Mouse (Mus musculus) urinary bladder, postnatal 4 days (tissue): ENCODE data around the gene Wbp11.
A peak's percentile ranks its signal among the peaks of the same experiment; 100 is the strongest.
"Not testable (repeated sequence)": the region's sequence is repeated elsewhere in the genome, so short reads cannot be mapped to it uniquely, and the experiment has no call there.

Experiments
- DNase-seq, 2 experiments: peaks; one replicate each; pipeline ENCODE4 v3.0.0; 2021 to 2022; ENCODE audit warnings: low spot score in 2 of 2

Gene Wbp11

DNA sequence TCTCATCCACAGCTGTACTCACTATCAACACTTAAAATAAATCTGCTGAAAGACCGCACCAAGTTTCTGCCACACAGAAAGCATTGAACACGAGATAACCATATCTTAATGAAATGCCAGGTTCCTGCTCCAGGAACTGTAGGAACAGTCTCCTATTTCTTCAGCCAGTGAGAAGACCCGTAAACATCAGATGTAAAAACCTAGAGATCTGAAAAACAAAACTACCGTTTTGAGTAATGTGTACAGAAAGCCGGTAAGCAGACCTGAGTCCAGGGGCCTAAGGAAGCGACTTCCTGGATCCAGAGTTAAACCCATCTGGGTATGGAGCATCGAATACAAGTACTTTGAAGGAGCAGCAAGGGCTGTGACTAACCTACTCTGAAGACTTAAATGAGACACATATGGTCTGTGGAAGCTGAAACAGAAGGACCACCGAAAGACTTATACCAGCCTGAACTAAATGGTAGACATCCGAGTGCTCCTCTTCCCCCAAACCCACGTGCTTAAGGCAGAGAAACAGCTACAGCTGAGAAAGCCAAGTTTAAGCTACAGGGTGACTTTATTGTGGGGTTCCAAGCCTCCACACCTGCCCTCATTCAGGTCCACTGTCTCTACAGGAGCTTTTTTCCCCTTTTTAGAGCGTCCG is 24.8 kb downstream of the Wbp11 start:
- no peak for DNase-seq

DNA sequence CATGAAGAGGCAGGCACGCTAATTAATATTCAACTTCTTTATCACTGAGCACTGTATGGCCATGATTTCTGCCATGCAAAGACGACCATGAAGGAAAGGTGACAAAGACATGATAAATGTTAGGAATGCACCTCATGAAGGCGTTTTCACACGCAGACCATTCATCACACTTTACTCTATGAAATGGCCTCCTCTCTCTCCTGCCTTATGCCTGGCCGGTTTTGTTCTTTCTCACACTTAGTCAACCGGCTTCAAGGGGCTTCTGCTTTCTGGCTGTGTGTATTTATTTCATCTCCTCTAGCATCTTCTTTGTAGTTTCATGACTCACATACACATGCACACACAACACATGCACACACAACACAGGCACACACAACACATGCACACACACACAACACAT is 26.8 kb downstream of the Wbp11 start:
- no peak for DNase-seq

DNA sequence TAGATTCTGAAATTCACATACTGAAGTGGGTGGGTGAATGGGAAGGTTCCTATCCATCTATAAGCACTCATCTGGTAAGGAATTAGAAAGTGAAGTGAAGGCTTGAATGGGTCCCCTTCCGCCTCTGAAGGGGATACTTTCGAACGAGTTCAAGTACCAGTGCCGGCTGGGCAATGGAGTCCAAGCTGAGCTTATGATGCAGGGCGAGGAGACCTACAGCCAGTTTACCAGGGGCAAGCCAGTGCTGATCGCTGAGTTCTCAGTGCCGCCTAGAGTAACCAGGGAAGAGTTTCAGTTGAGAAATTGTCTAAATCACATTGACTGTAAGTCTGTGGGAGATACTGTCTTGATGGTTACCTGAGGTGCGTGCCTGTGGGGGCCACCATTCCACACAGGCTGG is 27.3 kb downstream of the Wbp11 start:
- no peak for DNase-seq

DNA sequence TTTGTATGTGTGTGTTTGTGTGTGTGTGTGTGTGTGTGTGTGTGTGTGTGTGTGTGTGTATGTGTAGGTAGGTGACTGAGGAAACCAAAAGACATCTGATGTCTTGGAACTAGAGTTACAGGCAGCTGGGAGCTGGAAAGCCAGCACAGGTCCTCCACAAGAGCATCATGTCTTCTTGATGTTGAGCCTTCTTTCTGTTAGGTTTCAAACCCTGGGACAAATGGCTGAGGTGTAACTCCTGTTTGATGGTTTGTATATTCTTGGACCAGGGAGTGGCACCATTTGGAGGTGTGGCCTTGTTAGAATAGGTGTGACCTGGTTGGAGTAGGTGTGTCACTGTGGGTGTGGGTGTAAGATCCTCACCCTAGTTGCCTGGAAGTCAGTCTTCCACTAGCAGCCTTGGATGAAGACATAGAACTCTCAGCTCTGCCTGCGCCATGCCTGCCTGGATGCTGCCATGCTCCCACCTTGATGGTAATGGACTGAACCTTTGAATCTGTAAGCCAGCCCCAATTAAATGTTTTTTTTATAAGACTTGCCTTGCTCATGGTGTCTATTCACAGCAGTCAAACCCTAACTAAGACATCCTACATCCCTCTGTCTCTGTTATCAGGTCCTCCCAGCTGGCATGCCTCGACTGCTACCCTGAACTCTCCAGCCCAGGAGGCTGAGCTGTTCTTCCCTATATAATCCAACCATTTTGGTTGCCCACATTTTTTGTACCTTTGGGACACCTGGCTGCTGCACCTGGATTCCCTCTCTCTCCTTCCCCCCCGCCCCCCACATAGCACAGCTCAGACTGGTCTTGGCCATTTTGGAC is 29.9 kb downstream of the Wbp11 start:
- not testable (repeated sequence) for DNase-seq

DNA sequence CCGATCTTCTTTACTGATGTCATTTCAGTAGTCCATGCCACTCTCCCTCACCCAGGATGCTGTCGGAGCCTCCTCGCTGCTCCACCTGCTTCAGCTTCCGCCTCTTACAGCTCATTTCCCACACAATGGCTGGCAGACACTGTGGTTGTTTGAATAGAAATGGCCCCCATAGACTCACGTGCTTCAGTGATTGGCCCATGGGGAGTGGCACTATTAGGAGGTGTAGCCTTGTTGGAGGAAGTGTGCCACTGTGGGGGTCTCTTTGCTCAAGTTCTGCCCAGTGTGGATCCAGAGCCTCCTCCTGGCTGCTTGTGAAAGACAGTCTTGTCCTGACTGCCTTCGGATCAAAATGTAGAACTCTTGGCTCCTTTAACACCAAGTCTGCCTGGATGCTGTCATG is 32.2 kb downstream of the Wbp11 start:
- peak in 1 of 2 experiments; percentile 34 for DNase-seq

GRCm38 (mm10) chr6:136795110-136795509 is 32.9 kb downstream of the Wbp11 start:
- no peak for DNase-seq

- DNase-seq, result no peak
These were observed 34.1 kb downstream of the Wbp11 start for GRCm38 (mm10) chr6:136793831-136794525.

DNA sequence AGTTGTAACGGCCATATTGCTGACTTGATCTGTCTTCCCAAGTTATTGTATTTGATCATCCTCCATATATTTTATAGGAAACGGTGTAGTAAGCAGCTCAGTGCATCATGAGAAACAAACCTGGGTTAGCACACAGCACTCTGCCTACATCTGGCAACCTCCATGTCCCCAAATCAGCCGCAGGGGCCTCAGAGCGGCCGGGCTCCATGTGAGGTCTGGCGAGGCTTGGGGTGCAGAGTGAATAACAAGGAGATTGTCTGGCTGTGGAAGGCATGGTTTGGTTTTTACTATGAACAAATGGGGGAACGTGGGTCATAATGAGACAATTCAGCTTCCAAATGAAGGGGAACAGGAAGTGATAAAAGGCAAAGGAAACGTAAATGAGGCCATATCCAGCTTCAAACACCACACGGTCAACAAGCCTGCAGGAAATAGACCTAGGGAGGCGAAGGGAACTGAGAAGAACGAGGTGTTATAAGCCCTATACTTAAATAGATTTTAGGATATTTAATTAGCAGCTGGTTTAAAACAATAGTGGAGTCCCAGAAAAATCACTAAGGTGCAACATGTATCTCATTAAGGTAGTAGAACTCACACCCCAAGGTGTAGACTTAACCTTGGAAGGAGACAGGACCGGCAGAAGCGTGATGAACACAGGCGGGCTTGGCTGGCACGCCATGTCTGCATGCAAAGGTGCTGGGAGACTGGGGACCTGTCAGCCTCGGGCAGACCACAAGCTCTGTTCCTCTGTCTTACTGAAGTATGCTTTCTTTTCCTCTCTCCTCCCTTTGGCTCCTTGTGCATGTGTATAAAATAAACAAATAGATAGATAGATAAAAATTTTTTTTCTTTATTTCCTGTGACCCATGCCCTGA is 34.9 kb downstream of the Wbp11 start:
- DNase-seq, result no peak

DNA sequence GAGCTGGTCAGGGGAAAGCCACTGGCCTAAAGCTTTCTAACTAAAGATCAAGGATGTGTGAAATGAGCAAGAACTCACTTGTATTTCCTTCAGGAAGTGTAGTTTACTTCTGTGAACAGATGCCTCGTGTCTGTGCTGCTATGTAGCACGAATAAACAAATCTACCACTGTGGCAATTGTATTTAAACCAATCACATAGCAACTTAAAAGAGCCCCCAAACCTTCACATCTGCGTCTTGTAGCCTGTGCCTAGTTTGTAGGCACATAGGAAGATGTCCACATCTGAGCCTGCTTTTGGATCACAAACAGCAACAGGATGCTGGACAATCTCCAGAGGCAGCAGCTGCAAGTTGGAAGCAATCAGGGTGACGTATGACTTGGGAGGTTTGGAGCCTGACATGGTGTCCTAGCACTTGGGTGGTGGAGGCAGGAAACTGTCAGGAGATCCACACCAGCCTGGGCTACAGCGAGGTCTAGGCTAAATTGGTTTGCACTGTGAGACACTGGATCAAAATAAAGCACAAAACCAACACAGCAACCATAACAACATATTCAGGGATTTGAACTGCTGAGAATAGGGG is 38.6 kb downstream of the Wbp11 start:
- DNase-seq, result peak in 1 of 2 experiments; percentile 51

DNA sequence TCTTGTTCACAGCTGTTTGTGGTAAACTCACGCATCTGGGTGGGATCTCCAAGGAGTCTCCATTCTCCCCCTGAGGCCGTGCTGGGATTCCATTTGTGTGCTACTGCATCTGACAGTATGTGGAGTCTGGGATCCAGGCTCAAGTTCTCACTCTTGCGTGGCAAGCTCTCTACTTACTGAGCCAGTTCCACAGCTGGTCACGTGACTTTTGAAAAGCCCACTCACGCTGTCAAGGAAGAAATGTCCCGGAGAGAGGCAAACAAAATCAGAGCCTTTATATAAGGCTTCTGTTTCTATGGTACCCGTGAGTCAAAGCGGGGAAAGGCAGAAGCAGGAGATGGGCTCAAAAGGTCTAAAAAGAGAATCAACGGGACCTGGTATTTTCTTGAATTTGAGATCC is 45.3 kb downstream of the Wbp11 start:
- no peak for DNase-seq

DNA sequence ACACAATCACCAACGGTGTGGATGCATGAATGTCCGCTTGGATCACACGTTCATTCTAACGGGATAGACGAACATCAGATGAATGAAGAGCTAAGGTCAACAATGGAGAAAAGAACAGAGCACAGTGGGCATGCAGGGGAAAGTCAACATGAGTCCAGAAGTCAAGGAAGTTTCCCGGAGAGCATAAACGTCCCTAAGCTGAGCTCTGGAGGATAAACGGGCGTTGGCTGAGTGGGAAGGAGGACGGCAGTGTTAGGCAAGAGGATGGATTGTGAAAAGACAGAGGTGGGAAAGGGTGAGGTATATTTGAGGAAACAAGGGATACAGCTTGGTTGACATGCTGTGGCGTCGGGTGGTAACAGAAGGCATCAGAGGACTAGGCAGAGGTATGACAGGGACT is 45.9 kb downstream of the Wbp11 start:
- no peak for DNase-seq

- no peak for DNase-seq
These were observed 46.6 kb downstream of the Wbp11 start, which contains the start of gene Gucy2c for GRCm38 (mm10) chr6:136781377-136781986. Gene Gucy2c (minus strand): TSS chr6:136781765.

- DNase-seq, result no peak
These were observed 51.6 kb downstream of the Wbp11 start for GRCm38 (mm10) chr6:136776392-136776791.

DNA sequence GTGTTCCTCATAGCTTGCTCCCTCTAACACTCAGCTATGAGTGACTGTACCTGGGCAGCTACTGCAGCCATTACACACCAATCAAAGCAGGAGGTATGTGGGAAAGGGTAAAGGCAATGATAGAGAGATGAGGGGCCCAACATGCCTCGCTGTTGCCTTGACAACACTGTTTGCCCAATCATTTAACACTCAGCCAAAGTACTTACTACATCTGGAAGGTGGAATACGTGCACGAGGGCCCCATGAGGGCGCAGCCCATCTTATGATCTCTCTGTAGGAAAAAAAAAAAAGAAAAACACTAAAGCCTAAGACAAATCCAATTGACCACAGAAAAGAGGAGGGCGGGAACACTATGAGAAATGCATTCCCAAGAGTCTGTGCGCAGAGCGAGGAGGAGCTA is 58.2 kb downstream of the Wbp11 start:
- DNase-seq, result no peak

- DNase-seq, result no peak
These were observed 58.9 kb downstream of the Wbp11 start for GRCm38 (mm10) chr6:136769143-136769542.

GRCm38 (mm10) chr6:136763912-136764311 is 64.1 kb downstream of the Wbp11 start:
- no peak for DNase-seq
